Mouse (Mus musculus) gonadal fat pad, adult 2 months (tissue): ENCODE measurements around the gene Map7d3. TPM values are rescaled to one million over a fixed set of nuclear protein-coding genes. Genes with fewer than 3 reads are reported as not detected.

ENCODE experiments used
- DNase-seq: peaks from one replicate; pipeline ENCODE4 v3.0.0-alpha.2; 2012; ENCODE audit warnings: low read depth
- polyA plus RNA-seq: library from polyadenylated mRNA; depleted of rRNA; stranded (reverse); fragments of >200 nt; gene quantifications from 2 replicates; pipeline ENCODE4 v1.2.3, GENCODE M21; 2012; rRNA removed

Map7d3 gene
- 0.35 and 0.47 TPM in 2 replicates for polyA plus RNA-seq

- no peak for DNase-seq
Observed at GRCm38 (mm10) chrX:56821765-56822603, at the start of gene Map7d3. Map7d3 (minus strand) TSS chrX:56822326.

GRCm38 (mm10) chrX:56869863-56870262 lies 47.7 kb upstream of the Map7d3 start, which contains the start of gene Adgrg4:
Adgrg4 (plus strand) TSS chrX:56870163.
- peak; percentile 8 for DNase-seq

DNA sequence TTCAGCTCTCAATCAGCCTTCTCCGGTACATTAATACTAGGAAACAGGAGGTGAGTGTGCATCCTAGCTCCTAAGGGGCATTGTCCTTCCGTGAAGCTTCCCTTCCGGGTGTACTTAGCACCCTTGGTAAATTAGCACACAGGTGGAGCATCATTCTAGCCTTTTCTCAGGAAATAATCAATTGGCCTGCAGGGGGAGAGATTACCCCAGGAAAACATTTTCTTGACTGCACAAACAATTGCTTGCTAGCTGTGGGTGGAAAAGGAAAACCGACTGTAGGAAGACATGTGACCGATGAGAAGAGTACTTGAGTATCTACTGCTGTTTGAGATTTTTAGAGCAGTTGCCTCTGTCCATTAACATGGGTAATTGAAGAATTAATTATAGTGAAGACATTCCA lies 19.1 kb upstream of the Map7d3 start:
- no peak for DNase-seq

GRCm38 (mm10) chrX:56839369-56839768 lies 17.2 kb upstream of the Map7d3 start:
- DNase-seq, result no peak

- no peak for DNase-seq
Observed at GRCm38 (mm10) chrX:56835842-56836241, 13.7 kb upstream of the Map7d3 start.

GRCm38 (mm10) chrX:56827492-56827891 lies 5.4 kb upstream of the Map7d3 start:
- DNase-seq, result no peak

DNA sequence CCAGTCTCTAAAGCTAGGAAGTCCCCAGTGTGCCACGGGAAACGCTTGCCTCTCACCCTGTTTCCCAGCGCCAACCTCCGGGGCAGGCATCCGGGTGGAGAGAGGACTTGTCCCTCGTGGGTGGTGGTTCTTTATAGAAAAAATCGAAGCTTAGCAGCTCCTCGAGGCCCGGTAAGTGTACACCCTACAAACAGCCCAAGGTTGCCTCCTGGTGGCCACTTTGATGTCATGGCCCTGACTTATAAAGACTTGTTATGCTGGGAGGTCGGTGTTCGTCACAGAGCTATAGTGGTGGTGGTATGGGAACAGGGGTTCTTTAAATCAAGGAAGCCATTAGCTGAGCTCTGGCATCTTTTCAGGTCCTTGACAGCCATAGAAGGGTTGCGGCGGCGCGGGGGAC lies 30.9 kb downstream of the Map7d3 start:
- DNase-seq, result no peak

- no peak for DNase-seq
Observed at GRCm38 (mm10) chrX:56790591-56790990, 31.5 kb downstream of the Map7d3 start.

DNA sequence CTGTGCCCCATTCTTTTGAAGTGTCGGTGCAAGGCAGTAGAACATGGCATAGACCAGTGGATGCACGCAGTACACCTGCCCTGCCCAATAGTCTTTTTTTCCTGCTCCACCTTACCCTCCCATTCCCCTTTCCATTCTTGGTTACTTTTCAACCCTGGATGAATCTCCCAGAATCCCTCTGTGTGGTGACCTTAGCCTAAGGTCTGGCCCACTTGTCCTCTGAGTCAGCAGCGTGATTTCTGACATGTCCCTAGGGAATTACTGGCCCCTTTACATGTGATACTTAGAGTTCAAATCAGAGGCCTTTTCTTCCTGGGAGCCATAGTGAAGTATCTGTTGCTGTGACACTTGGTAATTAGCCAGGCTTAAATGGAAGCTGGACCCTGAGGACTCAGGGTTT lies 34.6 kb downstream of the Map7d3 start:
- no peak for DNase-seq

- DNase-seq, result no peak
Observed at GRCm38 (mm10) chrX:56786281-56787061, 35.7 kb downstream of the Map7d3 start.

DNA sequence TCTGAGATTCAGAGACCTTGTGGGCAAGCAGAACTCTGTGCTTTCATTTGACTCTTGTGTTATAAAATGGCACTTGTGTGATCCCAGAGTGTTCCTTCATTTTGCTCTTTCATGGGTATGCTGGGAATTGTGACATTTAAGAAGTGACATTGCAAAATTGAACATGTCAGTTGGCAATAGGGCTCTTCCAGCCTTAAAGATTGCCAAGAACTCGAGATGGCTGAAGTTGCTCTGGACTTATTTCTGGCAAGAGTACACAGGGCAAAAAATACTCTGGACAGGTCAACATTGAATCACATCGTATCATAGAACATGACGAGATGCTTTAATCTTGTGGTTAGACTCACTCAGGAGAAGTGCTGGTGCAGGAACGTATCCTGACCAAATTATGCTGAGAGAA lies 48.8 kb downstream of the Map7d3 start:
- DNase-seq, result no peak

DNA sequence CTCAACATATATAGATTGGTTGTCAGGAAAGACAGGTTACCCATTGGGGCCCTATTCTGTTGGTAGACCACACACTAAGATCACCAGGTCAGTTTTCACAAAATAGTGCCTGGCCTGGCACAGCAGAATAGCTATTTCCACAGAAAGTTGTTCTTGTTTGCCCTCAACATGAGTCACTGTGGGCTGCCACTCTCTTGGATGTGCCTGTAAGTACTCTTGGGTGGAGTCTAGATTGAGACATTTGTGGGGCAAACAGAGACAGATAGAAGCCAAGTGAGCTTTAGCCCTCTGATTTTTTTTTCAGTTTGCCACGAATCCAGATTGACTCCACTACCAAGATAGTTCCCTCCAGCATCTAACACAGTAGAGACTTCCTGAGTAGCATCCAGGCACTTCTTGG lies 50.4 kb downstream of the Map7d3 start:
- no peak for DNase-seq

DNA sequence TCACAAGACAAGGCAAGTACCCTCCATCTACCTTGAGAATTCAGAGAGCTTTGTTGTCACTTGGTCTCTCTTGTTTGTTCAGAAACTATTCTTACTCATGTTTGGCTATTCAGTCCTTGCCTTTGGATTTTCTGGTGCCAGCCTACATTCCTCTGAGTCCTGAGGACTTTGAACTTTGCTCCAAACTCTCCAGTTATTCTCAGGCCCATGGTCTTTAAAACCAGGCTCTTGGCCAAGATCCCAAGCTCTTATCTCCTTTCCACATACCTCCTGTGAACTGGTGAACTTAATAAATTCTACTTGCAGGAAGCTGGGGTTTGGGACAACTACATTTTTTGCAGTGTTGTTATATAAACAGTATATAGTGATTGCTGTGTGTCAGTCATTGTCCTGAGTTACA lies 52.3 kb downstream of the Map7d3 start:
- DNase-seq, result no peak

DNA sequence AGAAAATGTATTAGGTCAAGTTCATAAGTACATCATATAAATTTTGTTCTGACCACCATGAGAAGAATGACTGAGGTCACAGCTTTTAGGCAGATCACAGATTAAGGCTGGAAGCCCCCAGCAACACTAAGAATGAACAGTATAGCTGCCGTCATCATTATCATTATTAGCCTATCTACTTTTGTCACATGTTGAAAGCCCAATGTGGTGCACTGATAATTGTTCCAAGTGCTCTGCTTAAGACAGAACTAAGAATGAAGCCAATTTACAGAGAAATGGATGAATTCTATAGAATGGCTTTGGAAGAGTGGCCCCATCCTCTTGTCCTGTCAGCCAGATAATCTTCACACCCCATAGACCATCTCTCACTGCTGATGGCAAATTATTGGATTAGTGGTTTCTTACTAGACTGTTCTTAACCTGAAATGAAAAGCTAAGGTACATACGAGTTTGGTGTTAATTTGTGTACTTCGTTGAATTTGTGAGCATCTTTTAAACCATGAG lies 61.8 kb downstream of the Map7d3 start:
- no peak for DNase-seq

DNA sequence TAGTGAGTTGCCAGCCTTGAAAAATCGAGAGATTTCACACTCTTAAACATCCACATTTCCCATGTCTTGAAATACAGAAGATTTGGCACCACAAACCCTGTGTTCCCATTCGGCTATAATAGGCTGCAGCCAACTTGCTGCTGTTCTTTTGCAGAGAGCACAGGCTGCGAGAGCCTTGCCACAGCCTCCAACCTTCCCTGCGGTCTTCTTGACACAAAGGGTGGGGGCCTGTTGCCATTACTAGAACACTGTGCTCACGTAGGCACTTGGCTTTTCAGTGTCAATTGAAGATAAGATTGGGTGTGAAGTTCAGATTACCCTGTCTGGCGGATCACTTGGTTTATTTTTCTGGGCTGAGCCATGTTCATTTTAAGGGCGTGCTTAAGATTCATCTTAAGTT lies 65.8 kb downstream of the Map7d3 start:
- DNase-seq, result no peak

- no peak for DNase-seq
Observed at GRCm38 (mm10) chrX:56755646-56756045, 66.5 kb downstream of the Map7d3 start.

DNA sequence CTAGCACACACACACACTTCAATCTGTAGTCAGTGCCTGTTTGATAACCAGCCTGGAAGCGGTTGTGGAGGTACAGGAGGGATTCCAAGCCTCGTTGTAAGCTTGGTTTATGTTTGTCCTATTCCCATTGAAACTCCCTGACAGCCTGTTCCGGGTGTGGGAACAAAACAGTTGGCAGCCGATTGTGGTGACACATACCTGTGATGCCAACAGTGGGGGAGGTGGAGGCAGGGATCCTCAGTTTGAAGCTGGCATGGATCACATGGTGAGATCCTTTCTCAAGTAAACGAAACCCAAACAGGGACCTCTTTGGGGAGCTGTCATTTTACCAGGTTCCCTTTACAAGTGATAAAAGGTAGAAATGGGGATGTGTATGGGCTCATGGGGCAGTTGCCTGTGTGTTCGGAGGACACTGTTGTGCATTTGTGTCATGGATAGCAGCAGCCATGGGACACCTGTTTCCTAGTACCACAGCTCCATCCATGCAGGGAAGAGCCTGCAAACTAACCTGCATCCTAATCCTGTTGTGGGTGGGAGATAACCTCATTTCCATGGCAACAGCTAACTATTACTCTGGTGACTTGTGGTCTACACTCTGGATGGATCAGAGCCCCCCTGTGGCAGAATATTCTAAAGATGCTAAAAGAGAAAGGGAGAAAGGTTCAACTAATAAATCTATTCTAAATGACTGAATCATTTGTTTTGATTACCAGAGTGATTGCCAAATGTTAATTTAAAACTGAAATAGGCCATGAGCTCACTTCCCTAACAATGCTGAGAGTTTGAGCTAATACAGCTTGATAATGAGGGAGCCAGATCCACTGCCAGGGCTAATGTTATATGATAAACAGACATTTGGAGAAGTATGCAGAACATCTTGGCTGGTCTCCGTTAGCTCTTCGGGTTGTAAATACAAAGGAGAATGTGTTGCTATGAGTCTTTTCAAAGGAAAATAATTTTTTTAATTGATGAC lies 68.5 kb downstream of the Map7d3 start:
- DNase-seq, result no peak

GRCm38 (mm10) chrX:56752144-56752543 lies 70.0 kb downstream of the Map7d3 start:
- no peak for DNase-seq

DNA sequence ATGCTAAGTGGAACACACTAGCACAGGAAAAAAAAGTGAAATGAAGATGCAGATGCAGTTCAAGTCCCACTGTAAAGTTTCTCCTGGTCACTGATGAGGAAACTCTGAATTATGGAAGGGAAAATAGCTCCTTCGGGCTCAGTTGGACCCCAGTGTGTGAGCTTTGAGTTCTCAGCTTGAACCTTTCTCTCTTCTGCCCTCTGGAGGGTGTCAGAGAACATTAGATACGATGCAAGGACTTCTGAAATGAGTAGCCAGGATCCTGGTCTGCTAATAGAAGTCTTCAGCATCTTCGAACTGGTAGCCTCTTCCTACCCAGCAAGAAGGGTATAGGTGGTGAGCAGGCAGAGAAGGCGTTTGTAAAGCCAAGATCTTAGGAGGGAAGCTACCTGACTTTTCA lies 70.6 kb downstream of the Map7d3 start:
- no peak for DNase-seq
